ENCODE assay signal across 19 mouse cellular contexts in the genomic region with DNA sequence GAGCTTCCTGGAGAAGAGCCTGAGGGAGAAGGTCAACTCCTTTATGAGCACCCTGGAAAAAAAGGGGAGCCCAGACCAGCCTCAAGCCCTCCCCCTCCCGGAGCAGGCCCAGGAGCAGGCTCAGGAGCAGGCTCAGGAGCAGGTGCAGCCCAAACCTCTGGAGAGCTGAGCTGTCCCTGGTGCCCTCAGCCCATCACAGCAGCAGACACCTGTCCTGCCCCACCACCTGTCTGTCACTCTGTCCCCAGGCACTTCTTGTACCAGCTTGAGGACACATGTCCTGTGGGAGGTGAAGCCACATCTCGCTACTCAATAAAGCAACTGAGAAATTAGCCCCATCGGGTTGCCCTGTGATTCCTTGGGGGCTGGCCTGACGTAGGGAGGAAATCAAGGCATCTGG. TPM values are rescaled to one million over a fixed set of nuclear protein-coding genes. Genes with fewer than 3 reads are reported as not detected.
"Had no signal": no experiment of that assay in that cellular context is flagged by ENCODE, and none has a peak within 500 bp of the region (broad histone marks: within the 10 kb centered on the region; RNA-seq: fewer than 3 reads in every experiment).

No protein-coding gene starts in this region.

- H3K36me3 ChIP-seq: midbrain, embryonic 13.5 days; stomach, embryonic 15.5 days had no signal

- ATAC-seq: lung, postnatal 0 days; midbrain, embryonic 13.5 days had no signal

- H3K9ac ChIP-seq: liver, embryonic 14.5 days; midbrain, embryonic 13.5 days; stomach, embryonic 15.5 days had no signal

- H3K9me3 ChIP-seq: midbrain, embryonic 13.5 days; stomach, embryonic 15.5 days had no signal

- DNase-seq: kidney, adult 11 months; left cerebral cortex, postnatal 4 days; lung, adult 2 months; lung, postnatal 36 days; right cerebral cortex, postnatal 4 days; thymus, postnatal 4 days had no signal

- H3K4me2 ChIP-seq: midbrain, embryonic 13.5 days; stomach, embryonic 15.5 days had no signal

- H3K27me3 ChIP-seq: stomach, embryonic 15.5 days had no signal

- H3K27ac ChIP-seq: layer of hippocampus, adult 2 months; liver, embryonic 14.5 days; midbrain, embryonic 13.5 days; stomach, embryonic 15.5 days had no signal

- H3K4me1 ChIP-seq: midbrain, embryonic 13.5 days had no signal

- H3K4me3 ChIP-seq: layer of hippocampus, adult 2 months; midbrain, embryonic 13.5 days; stomach, embryonic 15.5 days had no signal

RNA-seq across cellular contexts. Expression of a gene that starts 2.6 kb away (rescaled TPM):
- total RNA-seq: layer of hippocampus, adult 2 months; layer of hippocampus, postnatal 10 days; left cerebral cortex, postnatal 10 days; left cerebral cortex, postnatal 4 days; megakaryocyte progenitor cell, adult 5-6 weeks; midbrain, postnatal 0 days had no signal
- polyA plus RNA-seq: kidney, embryonic 14.5 days; midbrain, postnatal 0 days; neural tube, embryonic 14.5 days had no signal

RNA-seq across cellular contexts. Expression of a gene that starts 7.7 kb away (rescaled TPM):
- total RNA-seq: layer of hippocampus, postnatal 10 days; left cerebral cortex, postnatal 10 days; left cerebral cortex, postnatal 4 days; megakaryocyte progenitor cell, adult 5-6 weeks; midbrain, postnatal 0 days had no signal
- polyA plus RNA-seq: kidney, embryonic 14.5 days; limb, embryonic 14.5 days; lung, postnatal 0 days; midbrain, embryonic 13.5 days; midbrain, postnatal 0 days; neural tube, embryonic 14.5 days; testis, adult 2 months had no signal

RNA-seq across cellular contexts. Expression of a gene that starts 14.7 kb away (rescaled TPM):
- total RNA-seq: layer of hippocampus, adult 2 months; megakaryocyte progenitor cell, adult 5-6 weeks had no signal

RNA-seq across cellular contexts. Expression of a gene that starts 25.3 kb away (rescaled TPM):
- total RNA-seq: layer of hippocampus, adult 2 months; layer of hippocampus, postnatal 10 days; left cerebral cortex, postnatal 10 days; left cerebral cortex, postnatal 4 days; megakaryocyte progenitor cell, adult 5-6 weeks; midbrain, postnatal 0 days had no signal
- polyA plus RNA-seq: kidney, embryonic 14.5 days; limb, embryonic 14.5 days; midbrain, embryonic 13.5 days; midbrain, postnatal 0 days; neural tube, embryonic 14.5 days; testis, adult 2 months had no signal
